Mouse (Mus musculus): ENCODE data around the gene Slirp. TPM values are rescaled to one million over a fixed set of nuclear protein-coding genes. Genes with fewer than 3 reads are reported as not detected.

Gene Slirp
- 82.7 and 86.7 TPM in 2 replicates for polyA plus RNA-seq (2012; rRNA removed)

- no peak within 1 kb of the TSS for H3K27ac ChIP-seq (ENCODE audit: insufficient read depth, low read length)
- under 1% methylated on average over 28 of the region's 28 CpGs for WGBS
- TF ChIP-seq CTCF (IDR thresholded peaks at IDR 0.05; ENCODE audit: borderline replicate concordance, insufficient read depth, low read depth, low read length), result no peak
- TF ChIP-seq POLR2A (IDR thresholded peaks at IDR 0.05; ENCODE audit: borderline replicate concordance, insufficient read depth, low read length), result peak; percentile 67; the same call in 1 of the 2 replicates
- no peaks in the 10 kb centered on the region for H3K27me3 ChIP-seq (ENCODE audit: control insufficient read depth, insufficient read depth, low read length)
- no peaks in the 10 kb centered on the region; the same call in 1 of the 2 replicates for H3K4me1 ChIP-seq (ENCODE audit: control insufficient read depth, insufficient read depth, low read length)
- peak within 1 kb of the TSS; percentile 96 for H3K4me3 ChIP-seq (replicated peaks; ENCODE audit: insufficient read depth, low read depth, low read length)
- peak; percentile 91 for DNase-seq
These were observed at the start of gene Slirp, which contains the start of gene Alkbh1 for GRCm38 (mm10) chr12:87443700-87444122. Gene Slirp (plus strand): TSS chr12:87443896. Gene Alkbh1 (minus strand): TSS chr12:87444017.

GRCm38 (mm10) chr12:87394316-87394715 is 49.4 kb upstream of the Slirp start:
- Histone ChIP-seq H3K27ac (ENCODE audit: insufficient read depth, low read length) (no peak overlapping the region), H3K4me3 (replicated peaks; ENCODE audit: insufficient read depth, low read depth, low read length) (no peak overlapping the region), H3K27me3 (ENCODE audit: control insufficient read depth, insufficient read depth, low read length) (no peaks in the 10 kb centered on the region), H3K4me1 (ENCODE audit: control insufficient read depth, insufficient read depth, low read length) (no peaks in the 10 kb centered on the region)
- WGBS, result 88% methylated on average over 6 of the region's 6 CpGs
- DNase-seq, result no peak
- TF ChIP-seq CTCF (IDR thresholded peaks at IDR 0.05; ENCODE audit: borderline replicate concordance, insufficient read depth, low read depth, low read length), result no peak
- no peak for TF ChIP-seq POLR2A (IDR thresholded peaks at IDR 0.05; ENCODE audit: borderline replicate concordance, insufficient read depth, low read length)

GRCm38 (mm10) chr12:87397126-87397525 is 46.6 kb upstream of the Slirp start:
- H3K27me3 ChIP-seq (ENCODE audit: control insufficient read depth, insufficient read depth, low read length), result no peaks in the 10 kb centered on the region
- no peaks in the 10 kb centered on the region for H3K4me1 ChIP-seq (ENCODE audit: control insufficient read depth, insufficient read depth, low read length)
- H3K4me3 ChIP-seq (replicated peaks; ENCODE audit: insufficient read depth, low read depth, low read length), result no peak overlapping the region
- TF ChIP-seq CTCF (IDR thresholded peaks at IDR 0.05; ENCODE audit: borderline replicate concordance, insufficient read depth, low read depth, low read length) (no peak), POLR2A (IDR thresholded peaks at IDR 0.05; ENCODE audit: borderline replicate concordance, insufficient read depth, low read length) (no peak)
- DNase-seq, result no peak
- 75% methylated on average over 4 of the region's 4 CpGs for WGBS
- H3K27ac ChIP-seq (ENCODE audit: insufficient read depth, low read length), result no peak overlapping the region

- no peaks in the 10 kb centered on the region for H3K27me3 ChIP-seq (ENCODE audit: control insufficient read depth, insufficient read depth, low read length)
- H3K4me1 ChIP-seq (ENCODE audit: control insufficient read depth, insufficient read depth, low read length), result no peaks in the 10 kb centered on the region
- TF ChIP-seq POLR2A (IDR thresholded peaks at IDR 0.05; ENCODE audit: borderline replicate concordance, insufficient read depth, low read length), result no peak
- no peak for TF ChIP-seq CTCF (IDR thresholded peaks at IDR 0.05; ENCODE audit: borderline replicate concordance, insufficient read depth, low read depth, low read length)
- no peak overlapping the region for H3K27ac ChIP-seq (ENCODE audit: insufficient read depth, low read length)
- DNase-seq, result no peak
- no peak overlapping the region for H3K4me3 ChIP-seq (replicated peaks; ENCODE audit: insufficient read depth, low read depth, low read length)
- 63% methylated on average over 4 of the region's 4 CpGs for WGBS
These were observed 45.8 kb upstream of the Slirp start for GRCm38 (mm10) chr12:87397811-87398417.

GRCm38 (mm10) chr12:87399119-87399819 is 44.4 kb upstream of the Slirp start:
- Histone ChIP-seq H3K4me1 (ENCODE audit: control insufficient read depth, insufficient read depth, low read length) (no peaks in the 10 kb centered on the region), H3K27ac (ENCODE audit: insufficient read depth, low read length) (no peak overlapping the region), H3K4me3 (replicated peaks; ENCODE audit: insufficient read depth, low read depth, low read length) (no peak overlapping the region), H3K27me3 (ENCODE audit: control insufficient read depth, insufficient read depth, low read length) (no peaks in the 10 kb centered on the region)
- no peak for DNase-seq
- TF ChIP-seq POLR2A (IDR thresholded peaks at IDR 0.05; ENCODE audit: borderline replicate concordance, insufficient read depth, low read length) (no peak), CTCF (IDR thresholded peaks at IDR 0.05; ENCODE audit: borderline replicate concordance, insufficient read depth, low read depth, low read length) (no peak)
- WGBS, result 87% methylated on average over 10 of the region's 10 CpGs

GRCm38 (mm10) chr12:87401883-87402282 is 41.8 kb upstream of the Slirp start:
- no peaks in the 10 kb centered on the region for H3K4me1 ChIP-seq (ENCODE audit: control insufficient read depth, insufficient read depth, low read length)
- WGBS, result 63% methylated on average over 6 of the region's 6 CpGs
- no peaks in the 10 kb centered on the region for H3K27me3 ChIP-seq (ENCODE audit: control insufficient read depth, insufficient read depth, low read length)
- TF ChIP-seq CTCF (IDR thresholded peaks at IDR 0.05; ENCODE audit: borderline replicate concordance, insufficient read depth, low read depth, low read length), result no peak
- no peak for TF ChIP-seq POLR2A (IDR thresholded peaks at IDR 0.05; ENCODE audit: borderline replicate concordance, insufficient read depth, low read length)
- no peak overlapping the region for H3K4me3 ChIP-seq (replicated peaks; ENCODE audit: insufficient read depth, low read depth, low read length)
- no peak for DNase-seq
- no peak overlapping the region for H3K27ac ChIP-seq (ENCODE audit: insufficient read depth, low read length)

- no peak for TF ChIP-seq POLR2A (IDR thresholded peaks at IDR 0.05; ENCODE audit: borderline replicate concordance, insufficient read depth, low read length)
- no peak for TF ChIP-seq CTCF (IDR thresholded peaks at IDR 0.05; ENCODE audit: borderline replicate concordance, insufficient read depth, low read depth, low read length)
- Histone ChIP-seq H3K27ac (ENCODE audit: insufficient read depth, low read length) (no peak overlapping the region), H3K4me1 (ENCODE audit: control insufficient read depth, insufficient read depth, low read length) (no peaks in the 10 kb centered on the region), H3K27me3 (ENCODE audit: control insufficient read depth, insufficient read depth, low read length) (no peaks in the 10 kb centered on the region), H3K4me3 (replicated peaks; ENCODE audit: insufficient read depth, low read depth, low read length) (no peak overlapping the region)
- WGBS, result 90% methylated on average over 4 of the region's 4 CpGs
- DNase-seq, result no peak
These were observed 38.5 kb upstream of the Slirp start for GRCm38 (mm10) chr12:87405165-87405564.

GRCm38 (mm10) chr12:87405721-87406120 is 38.0 kb upstream of the Slirp start:
- Histone ChIP-seq H3K4me3 (replicated peaks; ENCODE audit: insufficient read depth, low read depth, low read length) (no peak overlapping the region), H3K27me3 (ENCODE audit: control insufficient read depth, insufficient read depth, low read length) (no peaks in the 10 kb centered on the region), H3K27ac (ENCODE audit: insufficient read depth, low read length) (no peak overlapping the region), H3K4me1 (ENCODE audit: control insufficient read depth, insufficient read depth, low read length) (no peaks in the 10 kb centered on the region)
- TF ChIP-seq CTCF (IDR thresholded peaks at IDR 0.05; ENCODE audit: borderline replicate concordance, insufficient read depth, low read depth, low read length), result no peak
- TF ChIP-seq POLR2A (IDR thresholded peaks at IDR 0.05; ENCODE audit: borderline replicate concordance, insufficient read depth, low read length), result no peak
- no peak for DNase-seq
- WGBS, result 71% methylated on average over 3 of the region's 3 CpGs

Data from cerebellum, adult 2 months (tissue).